Mouse (Mus musculus): ENCODE results near the gene Vav2. TPM values are rescaled to one million over a fixed set of nuclear protein-coding genes. Genes with fewer than 3 reads are reported as not detected.

Vav2 gene
- polyA plus RNA-seq, 1 experiment = 30.9 TPM

- peak; percentile 63 for DNase-seq
- Histone ChIP-seq H3K4me3 (replicated peaks; ENCODE audit: extremely low read depth, low read depth, low read length) (no peak overlapping the region), H3K4me1 (ENCODE audit: control insufficient read depth, insufficient read depth, low read length) (peaks cover 47% of the 10 kb centered on the region)
- TF ChIP-seq CTCF (IDR thresholded peaks at IDR 0.05; ENCODE audit: insufficient read depth, low read length) (no peak), POLR2A (IDR thresholded peaks at IDR 0.05; ENCODE audit: borderline replicate concordance, extremely low read depth, low read depth, low read length) (no peak)
- WGBS = 40% methylated on average over 16 of the region's 16 CpGs
Measured at GRCm38 (mm10) chr2:27413936-27414657, 12.7 kb downstream of the Vav2 start.

GRCm38 (mm10) chr2:27413582-27413935, 13.3 kb downstream of the Vav2 start:
- H3K4me1 ChIP-seq (ENCODE audit: control insufficient read depth, insufficient read depth, low read length) = peaks cover 44% of the 10 kb centered on the region
- WGBS = 69% methylated on average over 2 of the region's 2 CpGs
- no peak overlapping the region for H3K4me3 ChIP-seq (replicated peaks; ENCODE audit: extremely low read depth, low read depth, low read length)

GRCm38 (mm10) chr2:27412245-27412800, 14.5 kb downstream of the Vav2 start:
- WGBS = 39% methylated on average over 7 of the region's 7 CpGs

More at GRCm38 (mm10) chr2:27413582-27413935, 13.3 kb downstream of the Vav2 start:
- DNase-seq = no peak
- TF ChIP-seq CTCF (IDR thresholded peaks at IDR 0.05; ENCODE audit: insufficient read depth, low read length) (no peak), POLR2A (IDR thresholded peaks at IDR 0.05; ENCODE audit: borderline replicate concordance, extremely low read depth, low read depth, low read length) (no peak)

GRCm38 (mm10) chr2:27411688-27412174, 15.1 kb downstream of the Vav2 start:
- WGBS = 33% methylated on average over 8 of the region's 8 CpGs
- TF ChIP-seq CTCF (IDR thresholded peaks at IDR 0.05; ENCODE audit: insufficient read depth, low read length) (no peak), POLR2A (IDR thresholded peaks at IDR 0.05; ENCODE audit: borderline replicate concordance, extremely low read depth, low read depth, low read length) (peak; percentile 35; the same call in 1 of the 2 replicates)
- no peak overlapping the region for H3K4me3 ChIP-seq (replicated peaks; ENCODE audit: extremely low read depth, low read depth, low read length)
- DNase-seq = no peak
- peaks cover 42% of the 10 kb centered on the region for H3K4me1 ChIP-seq (ENCODE audit: control insufficient read depth, insufficient read depth, low read length)

More at GRCm38 (mm10) chr2:27412245-27412800, 14.5 kb downstream of the Vav2 start:
- no peak overlapping the region for H3K4me3 ChIP-seq (replicated peaks; ENCODE audit: extremely low read depth, low read depth, low read length)
- TF ChIP-seq POLR2A (IDR thresholded peaks at IDR 0.05; ENCODE audit: borderline replicate concordance, extremely low read depth, low read depth, low read length) (no peak), CTCF (IDR thresholded peaks at IDR 0.05; ENCODE audit: insufficient read depth, low read length) (no peak)
- no peak for DNase-seq
- peaks cover 39% of the 10 kb centered on the region for H3K4me1 ChIP-seq (ENCODE audit: control insufficient read depth, insufficient read depth, low read length)

GRCm38 (mm10) chr2:27410518-27411140, 16.2 kb downstream of the Vav2 start:
- TF ChIP-seq CTCF (IDR thresholded peaks at IDR 0.05; ENCODE audit: insufficient read depth, low read length) (no peak), POLR2A (IDR thresholded peaks at IDR 0.05; ENCODE audit: borderline replicate concordance, extremely low read depth, low read depth, low read length) (no peak)
- H3K4me1 ChIP-seq (ENCODE audit: control insufficient read depth, insufficient read depth, low read length) = peaks cover 39% of the 10 kb centered on the region

GRCm38 (mm10) chr2:27408194-27408593, 18.6 kb downstream of the Vav2 start:
- WGBS = 42% methylated on average over 3 of the region's 3 CpGs
- no peak for DNase-seq
- TF ChIP-seq POLR2A (IDR thresholded peaks at IDR 0.05; ENCODE audit: borderline replicate concordance, extremely low read depth, low read depth, low read length) = no peak
- Histone ChIP-seq H3K4me3 (replicated peaks; ENCODE audit: extremely low read depth, low read depth, low read length) (no peak overlapping the region), H3K4me1 (ENCODE audit: control insufficient read depth, insufficient read depth, low read length) (peaks cover 29% of the 10 kb centered on the region)

More at GRCm38 (mm10) chr2:27410518-27411140, 16.2 kb downstream of the Vav2 start:
- no peak overlapping the region for H3K4me3 ChIP-seq (replicated peaks; ENCODE audit: extremely low read depth, low read depth, low read length)
- 76% methylated on average over 6 of the region's 6 CpGs for WGBS
- no peak for DNase-seq

- no peak for DNase-seq
- WGBS = 71% methylated on average over 5 of the region's 5 CpGs
- no peak overlapping the region for H3K4me3 ChIP-seq (replicated peaks; ENCODE audit: extremely low read depth, low read depth, low read length)
- H3K4me1 ChIP-seq (ENCODE audit: control insufficient read depth, insufficient read depth, low read length) = peaks cover 23% of the 10 kb centered on the region
- TF ChIP-seq POLR2A (IDR thresholded peaks at IDR 0.05; ENCODE audit: borderline replicate concordance, extremely low read depth, low read depth, low read length) = no peak
- no peak for TF ChIP-seq CTCF (IDR thresholded peaks at IDR 0.05; ENCODE audit: insufficient read depth, low read length)
Measured at GRCm38 (mm10) chr2:27406928-27407327, 19.9 kb downstream of the Vav2 start.

- peaks cover 14% of the 10 kb centered on the region for H3K4me1 ChIP-seq (ENCODE audit: control insufficient read depth, insufficient read depth, low read length)
- TF ChIP-seq POLR2A (IDR thresholded peaks at IDR 0.05; ENCODE audit: borderline replicate concordance, extremely low read depth, low read depth, low read length) (no peak), CTCF (IDR thresholded peaks at IDR 0.05; ENCODE audit: insufficient read depth, low read length) (no peak)
- no peak for DNase-seq
- no peak overlapping the region for H3K4me3 ChIP-seq (replicated peaks; ENCODE audit: extremely low read depth, low read depth, low read length)
- WGBS = 65% methylated on average over 5 of the region's 5 CpGs
Measured at GRCm38 (mm10) chr2:27405094-27405884, 21.5 kb downstream of the Vav2 start.
